Comparison of ENCODE assay signal across 8 mouse cellular contexts in genomic region chr6:28898836-28899235, GRCm38 (mm10).
DNase-seq lines count a peak whose midpoint lies in the region; ATAC-seq and TF ChIP-seq lines count a peak whose summit lies in the region.

No protein-coding gene starts in this region.

- no peak overlapping the region for H3K9ac ChIP-seq in forebrain, embryonic 11.5 days (ENCODE audit: low read length)
- H3K9ac ChIP-seq in forebrain, embryonic 15.5 days (replicated peaks), result no peak overlapping the region
- no peak overlapping the region for H3K9ac ChIP-seq in lung, postnatal 0 days (replicated peaks; ENCODE audit: low read depth)

- no peaks in the 10 kb centered on the region for H3K9me3 ChIP-seq in forebrain, embryonic 11.5 days (ENCODE audit: control insufficient read depth, low read length)
- no peaks in the 10 kb centered on the region for H3K9me3 ChIP-seq in forebrain, embryonic 15.5 days
- H3K9me3 ChIP-seq in lung, postnatal 0 days (ENCODE audit: low read length), result no peaks in the 10 kb centered on the region

- peak; percentile 83 for TF ChIP-seq CTCF in lung, postnatal 0 days (IDR thresholded peaks at IDR 0.05)
- peak; percentile 76; the same call in 1 of the 2 replicates for TF ChIP-seq CTCF in small intestine, adult 2 months (IDR thresholded peaks at IDR 0.05; ENCODE audit: extremely low read depth, insufficient read length, insufficient replicate concordance, low read depth, low read length)

- ATAC-seq in forebrain, embryonic 11.5 days (replicated peaks; ENCODE audit: low FRiP score), result peak; percentile 40
- ATAC-seq in forebrain, embryonic 15.5 days (replicated peaks), result no peak
- peak; percentile 68 for ATAC-seq in common myeloid progenitor, adult 5-6 weeks (replicated peaks; ENCODE audit: low read depth, poor library complexity, severe bottlenecking)
- peak; percentile 37 for ATAC-seq in lung, postnatal 0 days

- no peak for TF ChIP-seq POLR2A in small intestine, adult 2 months (IDR thresholded peaks at IDR 0.05; ENCODE audit: low read depth, low read length)

- DNase-seq in forebrain, embryonic 11.5 days (ENCODE audit: low spot score), result peak; percentile 80
- DNase-seq in urinary bladder, adult 18-20 months (ENCODE audit: low spot score in 2 of 2), result peak; percentile 10 to 19
- no peak for DNase-seq in urinary bladder, adult 2 months (ENCODE audit: low spot score)
- peak; percentile 14 for DNase-seq in hindlimb bud, embryonic 11.5 days (ENCODE audit: extremely low spot score, low read depth, low spot score)
- peak; percentile 25 for DNase-seq in lung, postnatal 0 days (ENCODE audit: low spot score)

- H3K4me1 ChIP-seq in forebrain, embryonic 11.5 days (replicated peaks; ENCODE audit: control insufficient read depth, insufficient read depth, low read length), result 0 out of 2 replicates have a peak, but pooled peaks cover 4% of the 10 kb centered on the region
- H3K4me1 ChIP-seq in forebrain, embryonic 15.5 days, result peaks cover 2% of the 10 kb centered on the region; the same call in 1 of the 2 replicates
- H3K4me1 ChIP-seq in lung, postnatal 0 days (ENCODE audit: insufficient read depth, low read depth, low read length), result no peaks in the 10 kb centered on the region
- H3K4me1 ChIP-seq in small intestine, adult 2 months (ENCODE audit: control insufficient read depth, insufficient read depth, insufficient read length, low read length), result no peaks in the 10 kb centered on the region

- 18% methylated on average over 10 of the region's 10 CpGs for WGBS in forebrain, embryonic 11.5 days
- WGBS in forebrain, embryonic 15.5 days, result 17% methylated on average over 10 of the region's 10 CpGs
- 20% methylated on average over 10 of the region's 10 CpGs for WGBS in lung, postnatal 0 days
- WGBS in small intestine, adult 2 months, result 21% methylated on average over 10 of the region's 10 CpGs

- H3K4me3 ChIP-seq in forebrain, embryonic 11.5 days (ENCODE audit: low read depth, low read length), result no peak overlapping the region
- no peak overlapping the region for H3K4me3 ChIP-seq in forebrain, embryonic 15.5 days
- H3K4me3 ChIP-seq in lung, postnatal 0 days (ENCODE audit: low read depth, low read length), result no peak overlapping the region
- H3K4me3 ChIP-seq in small intestine, adult 2 months (ENCODE audit: low read depth, low read length), result no peak overlapping the region

- no peaks in the 10 kb centered on the region for H3K36me3 ChIP-seq in forebrain, embryonic 11.5 days (ENCODE audit: control insufficient read depth, insufficient read depth, low read length)
- no peaks in the 10 kb centered on the region for H3K36me3 ChIP-seq in forebrain, embryonic 15.5 days
- no peaks in the 10 kb centered on the region for H3K36me3 ChIP-seq in lung, postnatal 0 days (ENCODE audit: insufficient read depth, low read length)
- H3K36me3 ChIP-seq in small intestine, adult 2 months (ENCODE audit: control insufficient read depth, insufficient read depth, low read length), result no peaks in the 10 kb centered on the region

- H3K27me3 ChIP-seq in forebrain, embryonic 11.5 days (ENCODE audit: control insufficient read depth, insufficient read depth, low read length), result no peaks in the 10 kb centered on the region
- H3K27me3 ChIP-seq in forebrain, embryonic 15.5 days, result peaks cover 3% of the 10 kb centered on the region; the same call in 1 of the 2 replicates
- H3K27me3 ChIP-seq in lung, postnatal 0 days (replicated peaks; ENCODE audit: insufficient read depth, low read length), result no peaks in the 10 kb centered on the region
- H3K27me3 ChIP-seq in small intestine, adult 2 months (ENCODE audit: control insufficient read depth, insufficient read depth, low read length), result no peaks in the 10 kb centered on the region

- no peak overlapping the region for H3K4me2 ChIP-seq in forebrain, embryonic 11.5 days (ENCODE audit: low read depth, low read length, severe bottlenecking)
- H3K4me2 ChIP-seq in forebrain, embryonic 15.5 days (replicated peaks), result no peak overlapping the region
- no peak overlapping the region for H3K4me2 ChIP-seq in lung, postnatal 0 days (replicated peaks; ENCODE audit: low read depth, low read length)

- H3K27ac ChIP-seq in forebrain, embryonic 11.5 days (ENCODE audit: low read depth, low read length), result no peak overlapping the region
- H3K27ac ChIP-seq in forebrain, embryonic 15.5 days (replicated peaks), result no peak overlapping the region
- H3K27ac ChIP-seq in lung, postnatal 0 days (ENCODE audit: low read length), result no peak overlapping the region
- no peak overlapping the region for H3K27ac ChIP-seq in small intestine, adult 2 months (ENCODE audit: insufficient read depth, low read depth, low read length)

- TF ChIP-seq EP300 in lung, postnatal 0 days (IDR thresholded peaks at IDR 0.05), result no peak
